ENCODE assay signal across 7 mouse cellular contexts in genomic region chr2:26445666-26446445, GRCm38 (mm10). TPM values are rescaled to one million over a fixed set of nuclear protein-coding genes. Genes with fewer than 3 reads are reported as not detected.
DNase-seq lines count a peak whose midpoint lies in the region; ATAC-seq and TF ChIP-seq lines count a peak whose summit lies in the region.

No protein-coding gene starts in this region.

- H3K36me3 ChIP-seq in hindbrain, postnatal 0 days (ENCODE audit: insufficient read depth, low read length), result peaks cover 9% of the 10 kb centered on the region; the same call in 1 of the 2 replicates

- no peaks in the 10 kb centered on the region for H3K27me3 ChIP-seq in hindbrain, postnatal 0 days (ENCODE audit: insufficient read depth, low read length)

- peak overlapping the region; percentile 97 for H3K4me2 ChIP-seq in hindbrain, postnatal 0 days (ENCODE audit: low read depth, low read length)

- peaks cover 27% of the 10 kb centered on the region for H3K4me1 ChIP-seq in hindbrain, postnatal 0 days (ENCODE audit: insufficient read depth, low read length)

- H3K4me3 ChIP-seq in hindbrain, postnatal 0 days (ENCODE audit: low read length), result peak overlapping the region; percentile 82

- ATAC-seq in hindbrain, postnatal 0 days, result peak; percentile 92
- ATAC-seq in megakaryocyte, adult 5-6 weeks (ENCODE audit: poor library complexity, severe bottlenecking), result peak; percentile 65

- peak; percentile 46 for TF ChIP-seq CTCF in hindbrain, postnatal 0 days (IDR thresholded peaks at IDR 0.05; ENCODE audit: low read depth)

- WGBS in hindbrain, postnatal 0 days, result 1% methylated on average over 44 of the region's 44 CpGs

- no peaks in the 10 kb centered on the region for H3K9me3 ChIP-seq in hindbrain, postnatal 0 days (ENCODE audit: low read length)

- peak overlapping the region; percentile 70 for H3K9ac ChIP-seq in hindbrain, postnatal 0 days (replicated peaks; ENCODE audit: low read length)

- peak overlapping the region; percentile 92 for H3K27ac ChIP-seq in hindbrain, postnatal 0 days

- peak; percentile 94 for DNase-seq in T-cell, adult 2 months (ENCODE audit: low spot score)
- DNase-seq in cerebellum, postnatal 14 days, result peak; percentile 93 to 95
- DNase-seq in frontal cortex, postnatal 36 days (ENCODE audit: low spot score in 2 of 2), result peak; percentile 96 to 97
- peak; percentile 97 for DNase-seq in hindbrain, postnatal 0 days (ENCODE audit: low spot score)
- peak; percentile 94 to 95 for DNase-seq in left cerebral cortex, adult 9 months (ENCODE audit: low spot score in 2 of 2)
- peak; percentile 97 for DNase-seq in right cerebral cortex, postnatal 25 days

RNA-seq across cellular contexts. Expression of gene Sec16a, which starts 0.8 kb away (rescaled TPM):
- 60.9 and 89.2 TPM in 2 replicates for total RNA-seq in hindbrain, postnatal 0 days (2014; rRNA removed)
- 9.9 and 10.5 TPM in 2 replicates for polyA plus RNA-seq in hindbrain, postnatal 0 days (2015; fragmentation: Nextera tagmentation; extraction: Ambion mirVana)
- 41.6 and 43.9 TPM in 2 replicates for total RNA-seq in megakaryocyte, adult 5-6 weeks (2015)
- 31.1 and 34.6 TPM in 2 replicates for total RNA-seq in megakaryocyte, adult 5-6 weeks (2017)

RNA-seq across cellular contexts. Expression of gene Inpp5e, which starts 36.9 kb away (rescaled TPM):
- 30.2 and 40.6 TPM in 2 replicates for total RNA-seq in hindbrain, postnatal 0 days (2014; rRNA removed)
- polyA plus RNA-seq in hindbrain, postnatal 0 days (2015; fragmentation: Nextera tagmentation; extraction: Ambion mirVana), result 16.3 and 17.3 TPM in 2 replicates
- 13.2 and 17.0 TPM in 2 replicates for total RNA-seq in megakaryocyte, adult 5-6 weeks (2015)
- total RNA-seq in megakaryocyte, adult 5-6 weeks (2017), result 7.8 and 10.4 TPM in 2 replicates

RNA-seq across cellular contexts. Expression of gene Pmpca, which starts 56.7 kb away (rescaled TPM):
- 58.7 and 68.5 TPM in 2 replicates for total RNA-seq in hindbrain, postnatal 0 days (2014; rRNA removed)
- 94.9 and 95.8 TPM in 2 replicates for polyA plus RNA-seq in hindbrain, postnatal 0 days (2015; fragmentation: Nextera tagmentation; extraction: Ambion mirVana)
- 26.4 and 27.1 TPM in 2 replicates for total RNA-seq in megakaryocyte, adult 5-6 weeks (2015)
- total RNA-seq in megakaryocyte, adult 5-6 weeks (2017), result 35.0 and 38.5 TPM in 2 replicates

RNA-seq across cellular contexts. Expression of gene Entr1, which starts 56.7 kb away (rescaled TPM):
- total RNA-seq in hindbrain, postnatal 0 days (2014; rRNA removed), result 115 and 135 TPM in 2 replicates
- polyA plus RNA-seq in hindbrain, postnatal 0 days (2015; fragmentation: Nextera tagmentation; extraction: Ambion mirVana), result 133 and 138 TPM in 2 replicates
- 62.2 and 76.5 TPM in 2 replicates for total RNA-seq in megakaryocyte, adult 5-6 weeks (2015)
- 60.4 and 63.4 TPM in 2 replicates for total RNA-seq in megakaryocyte, adult 5-6 weeks (2017)

Comparison
In these comparisons a context has a peak if more than half of its experiments do, and no peak if none do; other contexts are left out.
1. Peak in every context shown above with its lines: DNase-seq, ATAC-seq, H3K4me3 ChIP-seq and H3K27ac ChIP-seq.